Mouse (Mus musculus) liver, embryonic 16.5 days (tissue): ENCODE results near the gene Rnf169. TPM values are rescaled to one million over a fixed set of nuclear protein-coding genes. Genes with fewer than 3 reads are reported as not detected.

Experiments used
- ATAC-seq: fragments of 200-750 bp; cut with Nextera tagmentation; 2 replicates; pipeline ENCODE4 v1.8.0; 2017; ENCODE audit warnings: low read depth, mild to moderate bottlenecking, moderate number of reproducible peaks, moderate library complexity
- H3K27ac ChIP-seq: fragments of 300-500 bp; sonication (generic); 2 replicates; pipeline ENCODE4 v1.5.1; 2014; ENCODE audit warnings: mild to moderate bottlenecking, low read length
- H3K27me3 ChIP-seq: fragments of 300-500 bp; sonication (generic); 2 replicates; pipeline ENCODE4 v1.6.1; 2014; ENCODE audit warnings: low read depth, low read length, mixed read lengths; ENCODE audit not compliant: control insufficient read depth, insufficient read depth
- H3K36me3 ChIP-seq: fragments of 300-500 bp; sonication (generic); 2 replicates; pipeline ENCODE4 v1.6.1; 2014; ENCODE audit warnings: mild to moderate bottlenecking; ENCODE audit not compliant: control insufficient read depth, insufficient read depth
- H3K4me1 ChIP-seq: fragments of 300-500 bp; sonication (generic); 2 replicates; pipeline ENCODE4 v1.6.1; 2014; ENCODE audit warnings: low read depth, low read length, mixed read lengths; ENCODE audit not compliant: control insufficient read depth
- H3K4me2 ChIP-seq: fragments of 300-500 bp; sonication (generic); 2 replicates; pipeline ENCODE4 v1.6.1; 2014; ENCODE audit warnings: low read depth, low read length, mixed read lengths
- H3K4me3 ChIP-seq: fragments of 300-500 bp; sonication (generic); 2 replicates; pipeline ENCODE4 v1.5.1; 2014; ENCODE audit warnings: low read depth, mild to moderate bottlenecking, low read length
- H3K9ac ChIP-seq: fragments of 300-500 bp; sonication (generic); 2 replicates; pipeline ENCODE4 v1.6.1; 2014; ENCODE audit warnings: low read depth, low read length
- H3K9me3 ChIP-seq: fragments of 300-500 bp; sonication (generic); replicated peaks from 2 replicates; pipeline ENCODE4 v1.6.1; 2016; ENCODE audit warnings: low read length; ENCODE audit not compliant: control insufficient read depth
- WGBS: fragments of 180-500 bp; shearing (Covaris S2); extraction: QIAGEN DNeasy Blood & Tissue Kit; methylation state at CpG from one replicate; pipeline ENCODE4 v1.1.7; 2014; ENCODE audit not compliant: insufficient replicate concordance; 5-methylcytosine and 5-hydroxymethylcytosine counted together
- polyA plus RNA-seq: library from polyadenylated mRNA; unstranded; fragments of >200 nt; fragmentation: Nextera tagmentation; extraction: Ambion mirVana; gene quantifications from 2 replicates; pipeline ENCODE4 v1.2.1, GENCODE M21; 2015

Gene Rnf169
- polyA plus RNA-seq, result 1.4 and 1.5 TPM in 2 replicates

DNA sequence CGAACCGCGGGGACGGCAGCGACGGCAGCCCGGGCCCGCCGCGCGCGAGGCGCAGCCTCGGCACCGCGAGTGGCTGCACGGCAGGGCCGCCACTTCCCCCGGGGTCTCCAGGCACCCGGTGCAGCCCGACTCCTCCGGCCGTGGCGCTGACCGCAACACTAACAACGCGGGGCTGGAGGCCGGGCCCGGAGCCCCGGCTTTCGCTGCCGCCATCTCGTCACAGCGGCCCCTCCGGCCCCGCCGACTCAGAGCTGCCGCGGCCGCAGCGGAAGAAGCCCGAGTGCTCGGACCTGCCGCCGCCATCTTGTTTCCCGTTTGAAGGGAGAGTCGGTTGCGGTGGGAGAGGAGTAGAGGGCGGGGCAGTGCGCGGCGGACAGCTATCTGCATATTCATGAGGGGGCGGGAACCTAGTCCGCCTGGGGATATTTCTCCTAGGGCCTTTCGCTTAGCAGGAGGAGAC lies at the start of gene Rnf169:
TSS of gene Rnf169 (minus strand) at position 317 of the 460 bp plus-strand sequence.
- Histone ChIP-seq H3K9ac (peak within 1 kb of the TSS; percentile 90), H3K4me3 (peak within 1 kb of the TSS; percentile 78), H3K27me3 (no peaks in the 10 kb centered on the region), H3K9me3 (no peaks in the 10 kb centered on the region), H3K27ac (peak within 1 kb of the TSS; percentile 77), H3K4me1 (peaks cover 9% of the 10 kb centered on the region), H3K4me2 (peak within 1 kb of the TSS; percentile 97), H3K36me3 (no peaks in the 10 kb centered on the region)
- under 1% methylated on average over 47 of the region's 55 CpGs for WGBS
- ATAC-seq, result peak; percentile 89

DNA sequence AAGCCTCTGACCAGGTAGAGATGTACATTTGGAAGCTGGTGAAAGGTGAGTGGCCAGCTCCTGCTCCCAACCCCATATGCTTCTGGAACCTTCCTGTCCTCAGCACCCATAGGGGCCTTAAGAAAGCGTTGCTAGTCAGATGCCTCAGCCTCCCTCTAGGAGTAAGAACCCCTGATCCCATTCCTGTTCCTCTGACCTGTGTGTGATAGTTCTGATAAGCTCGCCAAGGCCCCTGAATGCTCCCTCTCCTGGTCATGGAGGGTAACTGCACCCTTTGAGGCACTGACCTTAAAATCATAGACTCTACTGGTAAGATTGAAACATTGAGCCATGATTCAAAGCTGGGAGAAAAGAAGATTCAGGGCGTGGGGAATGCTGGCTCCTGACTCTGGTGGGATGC lies 49.1 kb upstream of the Rnf169 start:
- 12% methylated on average over 3 of the region's 3 CpGs for WGBS
- H3K27ac ChIP-seq, result no peak overlapping the region

DNA sequence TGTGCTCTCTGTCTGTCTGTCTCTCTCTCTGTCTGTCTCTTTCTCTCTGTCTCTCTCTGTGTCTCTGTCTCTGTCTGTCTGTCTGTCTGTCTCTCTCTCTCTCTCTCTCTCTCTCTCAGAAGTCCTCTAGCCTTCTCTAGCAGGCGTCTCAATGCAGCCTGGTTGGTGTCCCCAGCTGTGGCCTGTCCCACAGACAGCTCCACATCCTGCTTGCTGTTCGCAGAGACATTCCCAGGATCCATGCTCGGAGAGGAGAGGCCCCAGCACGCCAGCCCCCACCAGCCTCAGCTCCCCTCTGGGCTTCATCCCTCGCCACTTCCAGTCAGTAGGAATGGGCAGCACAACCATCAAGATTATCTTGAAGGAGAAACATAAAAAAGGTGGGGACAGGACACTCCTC lies 47.1 kb upstream of the Rnf169 start:
- H3K4me3 ChIP-seq, result no peak overlapping the region
- H3K27ac ChIP-seq, result no peak overlapping the region
- H3K36me3 ChIP-seq, result no peaks in the 10 kb centered on the region
- no peak for ATAC-seq
- H3K4me1 ChIP-seq, result no peaks in the 10 kb centered on the region
- no peak overlapping the region for H3K4me2 ChIP-seq
- no peaks in the 10 kb centered on the region for H3K27me3 ChIP-seq
- WGBS, result 50% methylated on average over 5 of the region's 5 CpGs
- H3K9ac ChIP-seq, result no peak overlapping the region
- H3K9me3 ChIP-seq, result no peaks in the 10 kb centered on the region

More for the DNA sequence above, 49.1 kb upstream of the Rnf169 start:
- Histone ChIP-seq H3K36me3 (no peaks in the 10 kb centered on the region), H3K4me2 (no peak overlapping the region), H3K4me1 (no peaks in the 10 kb centered on the region), H3K9me3 (no peaks in the 10 kb centered on the region), H3K27me3 (no peaks in the 10 kb centered on the region), H3K9ac (no peak overlapping the region), H3K4me3 (no peak overlapping the region)
- no peak for ATAC-seq

DNA sequence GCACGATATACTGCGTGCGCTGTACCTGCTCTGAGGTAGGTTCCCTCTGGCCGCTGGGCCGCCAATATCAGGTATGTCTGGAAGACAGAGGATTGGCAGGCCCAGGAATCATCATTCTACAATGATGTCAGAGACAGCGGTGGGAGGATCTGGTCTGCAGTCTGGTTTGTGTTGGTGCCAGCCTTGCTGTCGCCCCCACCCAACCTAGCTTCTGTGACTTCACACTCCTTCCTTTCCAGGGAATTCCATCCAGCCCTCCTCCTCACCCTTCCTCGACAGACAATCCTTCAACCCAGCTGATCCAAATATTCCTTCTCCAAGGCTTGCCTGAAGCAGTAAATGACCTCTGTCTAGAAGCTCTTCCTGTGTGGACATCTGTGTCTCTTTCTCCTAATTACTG lies 36.8 kb upstream of the Rnf169 start:
- ATAC-seq, result no peak
- H3K36me3 ChIP-seq, result no peaks in the 10 kb centered on the region
- no peaks in the 10 kb centered on the region for H3K4me1 ChIP-seq
- no peaks in the 10 kb centered on the region for H3K27me3 ChIP-seq
- no peaks in the 10 kb centered on the region for H3K9me3 ChIP-seq
- H3K9ac ChIP-seq, result no peak overlapping the region
- 71% methylated on average over 8 of the region's 8 CpGs for WGBS
- H3K27ac ChIP-seq, result no peak overlapping the region
- H3K4me2 ChIP-seq, result no peak overlapping the region
- H3K4me3 ChIP-seq, result no peak overlapping the region

DNA sequence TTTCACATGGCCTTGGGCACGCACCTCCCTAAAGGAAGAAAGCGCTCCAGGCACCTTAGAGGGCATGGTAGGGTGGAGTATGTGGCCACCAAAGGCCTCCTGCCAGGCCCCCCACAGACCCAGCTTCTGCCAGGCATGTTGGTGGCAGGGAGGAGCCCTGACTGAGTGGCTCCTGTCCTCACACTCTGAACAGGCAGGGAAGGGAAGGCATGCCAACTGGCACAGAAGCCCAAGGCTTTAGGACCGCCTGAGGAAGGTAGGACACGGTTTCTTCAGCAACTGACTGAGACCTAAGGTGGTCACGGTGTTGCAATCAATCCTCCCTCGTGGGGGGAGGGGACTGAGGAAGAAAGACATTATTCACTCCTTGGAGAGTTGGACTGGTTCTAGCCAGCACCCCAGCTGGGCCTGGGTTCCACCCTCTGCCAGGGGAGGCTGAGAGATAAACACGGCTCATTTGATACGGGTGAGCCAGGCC lies 33.9 kb upstream of the Rnf169 start:
- Histone ChIP-seq H3K36me3 (no peaks in the 10 kb centered on the region), H3K4me1 (no peaks in the 10 kb centered on the region), H3K27me3 (peaks cover 2% of the 10 kb centered on the region), H3K4me3 (no peak overlapping the region), H3K9ac (no peak overlapping the region), H3K9me3 (no peaks in the 10 kb centered on the region), H3K4me2 (no peak overlapping the region), H3K27ac (no peak overlapping the region)
- WGBS, result 45% methylated on average over 8 of the region's 8 CpGs
- ATAC-seq, result no peak

DNA sequence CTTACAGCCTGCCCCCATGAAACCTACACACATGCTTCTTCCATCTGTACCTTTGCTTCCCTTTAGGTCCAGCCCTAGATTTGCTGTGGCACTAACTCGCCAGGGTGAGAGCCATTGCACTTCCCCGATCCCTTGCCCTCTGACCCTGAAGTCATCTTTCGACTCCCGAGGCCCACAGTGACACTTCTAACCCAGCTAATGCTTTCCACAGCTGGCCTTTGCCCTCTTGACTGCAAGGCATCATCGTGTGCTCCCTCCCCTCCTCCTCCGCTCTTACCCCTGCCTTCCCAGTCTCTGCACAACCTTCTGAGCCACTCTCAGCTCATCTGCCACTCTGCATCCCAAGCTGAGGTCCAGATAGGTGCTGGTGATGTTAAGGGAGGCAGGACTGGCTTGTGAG lies 32.3 kb upstream of the Rnf169 start:
- no peaks in the 10 kb centered on the region for H3K4me1 ChIP-seq
- H3K27me3 ChIP-seq, result peaks cover 19% of the 10 kb centered on the region
- ATAC-seq, result no peak
- no peak overlapping the region for H3K4me2 ChIP-seq
- no peak overlapping the region for H3K27ac ChIP-seq
- 32% methylated on average over 6 of the region's 6 CpGs for WGBS
- H3K9ac ChIP-seq, result no peak overlapping the region
- H3K9me3 ChIP-seq, result no peaks in the 10 kb centered on the region
- H3K4me3 ChIP-seq, result no peak overlapping the region
- no peaks in the 10 kb centered on the region for H3K36me3 ChIP-seq

DNA sequence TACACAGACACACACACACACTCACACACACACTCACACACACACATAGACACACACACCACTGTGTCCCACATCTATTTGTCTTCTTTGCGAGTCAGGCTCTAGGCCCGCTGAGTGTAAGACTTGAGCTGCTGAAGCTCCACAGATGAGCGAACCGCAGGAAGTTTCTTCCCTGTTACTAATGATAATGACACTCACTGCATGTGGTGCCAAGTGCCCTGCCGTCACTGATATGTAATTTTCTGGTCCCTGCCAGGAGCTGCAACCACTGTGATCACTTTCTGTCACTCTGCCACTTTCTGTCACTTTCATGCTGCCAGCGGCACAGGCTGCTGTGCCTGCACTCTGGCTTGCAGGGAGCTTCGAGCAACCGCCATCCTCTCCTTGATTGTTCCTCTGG lies 31.8 kb upstream of the Rnf169 start:
- Histone ChIP-seq H3K4me3 (no peak overlapping the region), H3K4me1 (no peaks in the 10 kb centered on the region), H3K27ac (no peak overlapping the region), H3K4me2 (no peak overlapping the region), H3K27me3 (peaks cover 23% of the 10 kb centered on the region), H3K9ac (no peak overlapping the region), H3K9me3 (no peaks in the 10 kb centered on the region), H3K36me3 (no peaks in the 10 kb centered on the region)
- WGBS, result 54% methylated on average over 8 of the region's 8 CpGs
- ATAC-seq, result no peak

DNA sequence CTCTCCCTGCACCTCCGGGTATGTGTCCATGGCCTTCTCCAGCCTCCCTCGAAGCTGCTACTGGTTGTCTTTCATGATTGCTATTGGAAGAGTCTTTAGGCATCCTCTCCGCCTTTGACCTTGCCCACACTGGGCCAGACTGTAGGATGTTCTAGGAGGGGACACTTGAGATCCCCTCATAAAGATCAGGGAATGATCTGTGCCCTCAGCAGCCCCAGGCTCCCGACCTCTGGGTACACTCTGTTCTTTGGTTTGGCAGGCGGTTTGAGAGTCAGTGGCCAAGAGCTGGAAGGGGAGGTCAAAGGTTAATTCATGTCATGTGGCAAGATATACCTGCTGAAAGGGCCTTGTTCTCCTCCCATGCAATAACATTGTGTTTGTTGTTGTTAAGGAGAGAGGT lies 30.5 kb upstream of the Rnf169 start:
- Histone ChIP-seq H3K4me3 (no peak overlapping the region), H3K4me2 (no peak overlapping the region), H3K27ac (no peak overlapping the region), H3K4me1 (no peaks in the 10 kb centered on the region), H3K9me3 (no peaks in the 10 kb centered on the region), H3K9ac (no peak overlapping the region), H3K36me3 (no peaks in the 10 kb centered on the region), H3K27me3 (peaks cover 37% of the 10 kb centered on the region)
- ATAC-seq, result no peak; the same call in 1 of the 2 replicates
- WGBS, result 30% methylated on average over 5 of the region's 5 CpGs

DNA sequence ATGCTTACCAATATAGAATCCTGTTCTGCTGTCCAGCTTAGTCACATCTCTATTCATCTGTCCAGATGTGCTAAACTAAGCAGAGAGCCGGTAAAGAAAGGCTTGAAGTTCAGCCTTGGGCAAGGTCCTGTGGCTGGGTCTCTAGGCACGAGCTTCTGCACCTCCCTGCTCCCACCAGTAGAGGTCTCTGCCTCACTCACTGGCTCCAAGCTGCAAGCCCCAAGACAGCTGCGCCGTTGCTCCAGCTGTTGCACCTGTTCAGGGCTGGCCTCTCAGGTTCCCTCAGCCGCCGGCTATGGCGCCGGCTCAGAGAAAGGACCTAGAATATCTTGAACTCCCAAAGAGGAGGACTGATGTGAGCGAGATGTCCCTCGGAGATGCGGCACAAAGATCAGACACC lies 29.4 kb upstream of the Rnf169 start:
- Histone ChIP-seq H3K4me1 (no peaks in the 10 kb centered on the region), H3K27me3 (peaks cover 47% of the 10 kb centered on the region), H3K4me3 (no peak overlapping the region), H3K4me2 (no peak overlapping the region), H3K9me3 (no peaks in the 10 kb centered on the region), H3K27ac (no peak overlapping the region), H3K36me3 (no peaks in the 10 kb centered on the region), H3K9ac (no peak overlapping the region)
- ATAC-seq, result no peak
- WGBS, result 6% methylated on average over 11 of the region's 11 CpGs
